Mouse (Mus musculus): ENCODE measurements around the gene Lipt1.

DNA sequence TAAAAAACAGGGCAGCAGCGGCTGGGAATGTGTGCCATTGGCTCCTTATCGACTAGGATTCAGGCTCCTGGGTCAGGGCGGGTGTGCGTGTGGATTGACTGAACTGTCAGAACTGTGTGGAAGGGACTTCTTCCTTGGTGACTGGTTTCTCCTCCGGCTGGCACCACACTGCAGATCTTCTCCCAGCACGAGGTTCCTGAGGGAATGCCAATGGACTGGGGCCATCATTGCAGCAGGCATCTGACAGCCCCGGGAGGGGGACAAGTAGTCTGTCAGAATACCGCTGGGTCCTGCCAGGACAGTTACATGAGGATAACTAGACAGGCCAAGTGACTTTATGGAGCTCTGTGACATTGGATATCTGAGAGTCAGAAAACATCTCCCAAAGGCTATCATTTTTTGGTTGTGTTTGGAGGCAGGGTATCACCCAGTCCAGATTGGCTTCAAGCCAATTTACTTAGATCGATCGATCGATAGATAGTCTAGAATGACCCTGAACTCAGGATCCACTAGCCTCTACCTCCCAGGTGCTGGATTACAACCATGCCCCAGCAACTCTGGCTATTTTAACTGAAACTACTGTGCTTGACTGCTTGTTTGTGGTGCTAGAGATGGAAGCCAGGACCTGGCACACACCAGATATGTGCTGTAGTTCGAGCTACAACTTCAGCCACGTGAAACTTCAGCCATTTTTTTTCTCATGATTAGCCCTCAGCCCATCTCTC lies 6.4 kb downstream of the Lipt1 start:
- no peak for TF ChIP-seq CTCF (IDR thresholded peaks at IDR 0.05; ENCODE audit: extremely low read depth, insufficient read depth, low read length)
- no peak for TF ChIP-seq POLR2A (IDR thresholded peaks at IDR 0.05; ENCODE audit: extremely low read depth, insufficient read depth, low read length)

Data from cortical plate, adult 2 months (tissue).